Mouse (Mus musculus): ENCODE data around the gene Fam69a. TPM values are rescaled to one million over a fixed set of nuclear protein-coding genes. Genes with fewer than 3 reads are reported as not detected.
"Not testable (repeated sequence)": the region's sequence is repeated elsewhere in the genome, so short reads cannot be mapped to it uniquely, and the experiment has no call there.

Gene Fam69a
- total RNA-seq, 2 experiments from 2014 or later, result 10.4 to 34.4 TPM

- ATAC-seq (replicated peaks; ENCODE audit: low FRiP score, poor library complexity, severe bottlenecking), result peak; percentile 79
Measured at GRCm38 (mm10) chr5:107950643-107951042, 36.2 kb downstream of the Fam69a start.

- no peak for ATAC-seq (replicated peaks; ENCODE audit: low FRiP score, poor library complexity, severe bottlenecking)
Measured at GRCm38 (mm10) chr5:107949607-107950006, 37.3 kb downstream of the Fam69a start.

GRCm38 (mm10) chr5:107948899-107949298, 38.0 kb downstream of the Fam69a start:
- no peak for ATAC-seq (replicated peaks; ENCODE audit: low FRiP score, poor library complexity, severe bottlenecking)

- no peak for ATAC-seq (replicated peaks; ENCODE audit: low FRiP score, poor library complexity, severe bottlenecking)
Measured at GRCm38 (mm10) chr5:107947548-107947947, 39.3 kb downstream of the Fam69a start.

- ATAC-seq (replicated peaks; ENCODE audit: low FRiP score, poor library complexity, severe bottlenecking), result no peak
Measured at GRCm38 (mm10) chr5:107946475-107946874, 40.4 kb downstream of the Fam69a start.

GRCm38 (mm10) chr5:107943526-107943925, 43.4 kb downstream of the Fam69a start:
- no peak for ATAC-seq (replicated peaks; ENCODE audit: low FRiP score, poor library complexity, severe bottlenecking)

GRCm38 (mm10) chr5:107942941-107943340, 43.9 kb downstream of the Fam69a start:
- ATAC-seq (replicated peaks; ENCODE audit: low FRiP score, poor library complexity, severe bottlenecking), result no peak

GRCm38 (mm10) chr5:107941222-107941621, 45.7 kb downstream of the Fam69a start:
- ATAC-seq (replicated peaks; ENCODE audit: low FRiP score, poor library complexity, severe bottlenecking), result no peak

GRCm38 (mm10) chr5:107939701-107940100, 47.2 kb downstream of the Fam69a start:
- ATAC-seq (replicated peaks; ENCODE audit: low FRiP score, poor library complexity, severe bottlenecking), result no peak

- no peak for ATAC-seq (replicated peaks; ENCODE audit: low FRiP score, poor library complexity, severe bottlenecking)
Measured at GRCm38 (mm10) chr5:107938886-107939285, 48.0 kb downstream of the Fam69a start.

GRCm38 (mm10) chr5:107938483-107938882, 48.4 kb downstream of the Fam69a start:
- not testable (repeated sequence) for ATAC-seq (replicated peaks; ENCODE audit: low FRiP score, poor library complexity, severe bottlenecking)

- no peak for ATAC-seq (replicated peaks; ENCODE audit: low FRiP score, poor library complexity, severe bottlenecking)
Measured at GRCm38 (mm10) chr5:107936625-107937389, 50.1 kb downstream of the Fam69a start.

GRCm38 (mm10) chr5:107934770-107935543, 51.9 kb downstream of the Fam69a start:
- ATAC-seq (replicated peaks; ENCODE audit: low FRiP score, poor library complexity, severe bottlenecking), result peak; percentile 75

GRCm38 (mm10) chr5:107933202-107933974, 53.5 kb downstream of the Fam69a start:
- no peak for ATAC-seq (replicated peaks; ENCODE audit: low FRiP score, poor library complexity, severe bottlenecking)

GRCm38 (mm10) chr5:107932556-107932955, 54.3 kb downstream of the Fam69a start:
- no peak for ATAC-seq (replicated peaks; ENCODE audit: low FRiP score, poor library complexity, severe bottlenecking)

- no peak for ATAC-seq (replicated peaks; ENCODE audit: low FRiP score, poor library complexity, severe bottlenecking)
Measured at GRCm38 (mm10) chr5:107926550-107927249, 60.2 kb downstream of the Fam69a start.

GRCm38 (mm10) chr5:107924564-107924963, 62.3 kb downstream of the Fam69a start:
- no peak for ATAC-seq (replicated peaks; ENCODE audit: low FRiP score, poor library complexity, severe bottlenecking)

- ATAC-seq (replicated peaks; ENCODE audit: low FRiP score, poor library complexity, severe bottlenecking), result no peak
Measured at GRCm38 (mm10) chr5:107922836-107923235, 64.0 kb downstream of the Fam69a start.

GRCm38 (mm10) chr5:107921400-107922252, 65.3 kb downstream of the Fam69a start:
- ATAC-seq (replicated peaks; ENCODE audit: low FRiP score, poor library complexity, severe bottlenecking), result peak; percentile 87
